Mouse (Mus musculus) liver, embryonic 14.5 days (tissue): ENCODE measurements around the gene Dnajc8.
A peak's percentile ranks its signal among the peaks of the same experiment; 100 is the strongest.

ENCODE experiments used
- CTCF ChIP-seq: IDR thresholded peaks from 2 replicates; pipeline ENCODE4 v1.5.1; 2016; ENCODE audit warnings: antibody characterized with exemption, low read depth, control low read depth
- EP300 ChIP-seq: IDR thresholded peaks from 2 replicates; pipeline ENCODE4 v1.6.1; 2016; ENCODE audit warnings: antibody characterized with exemption, low read depth

- TF ChIP-seq EP300 (peak; percentile 81), CTCF (no peak)
Measured at GRCm38 (mm10) chr4:132503344-132503743, 32.0 kb upstream of the Dnajc8 start.
